Mouse (Mus musculus) adrenal gland, postnatal 36 days (tissue): Measurements from ENCODE around the gene Brip1. TPM values are rescaled to one million over a fixed set of nuclear protein-coding genes. Genes with fewer than 3 reads are reported as not detected.

ENCODE experiments used
- DNase-seq, 2 experiments: peaks; one replicate each; pipeline ENCODE4 v3.0.0; 2021; ENCODE audit warnings: mixed read lengths in 1 of 2
- total RNA-seq, 2 experiments: library from RNA; stranded (reverse); gene quantifications; 2 replicates each; pipeline ENCODE4 v1.2.3; 2021

Gene Brip1
- total RNA-seq, 2 experiments from 2014 or later: 1.3 to 2.0 TPM

DNA sequence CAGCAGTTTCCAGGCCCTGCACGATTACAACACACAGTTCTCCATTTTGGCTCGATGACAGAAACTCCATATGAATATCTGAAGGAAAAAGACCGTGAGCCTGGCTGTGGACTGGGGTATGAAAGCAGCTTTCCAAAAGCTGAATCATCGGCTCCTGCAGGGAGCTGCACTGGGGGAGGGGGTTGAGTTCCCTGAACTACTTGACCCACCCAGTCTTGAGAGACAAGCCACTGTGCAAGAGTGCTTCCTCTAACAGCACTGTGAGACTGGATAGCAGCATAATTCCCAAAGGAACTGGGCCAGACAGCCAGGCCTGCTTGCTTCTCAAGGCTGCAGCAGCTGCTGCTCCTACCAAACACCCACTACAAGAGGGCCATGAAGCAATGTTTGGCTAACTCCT, 178.6 kb downstream of the Brip1 start:
- DNase-seq: peak in 1 of 2 experiments; percentile 21

DNA sequence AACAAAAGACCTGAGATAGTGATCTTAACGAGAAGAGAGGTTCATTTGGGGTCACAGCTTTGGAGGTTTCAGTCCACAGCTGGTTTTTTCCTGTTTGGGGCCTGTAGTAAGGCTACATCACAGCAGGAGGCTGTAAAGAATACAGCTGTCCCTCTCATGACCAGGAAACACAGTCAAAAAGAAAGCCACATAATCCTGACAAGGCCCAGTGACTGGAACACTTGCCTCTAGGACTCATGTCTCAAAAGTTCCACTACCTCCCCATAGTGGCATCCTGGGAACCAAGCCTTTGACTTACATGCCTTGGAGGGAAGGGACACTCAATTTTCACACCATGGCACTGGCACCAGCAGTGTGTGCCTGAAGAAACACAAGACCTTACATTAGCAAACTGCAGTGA, 181.0 kb downstream of the Brip1 start:
- DNase-seq: no peak

DNA sequence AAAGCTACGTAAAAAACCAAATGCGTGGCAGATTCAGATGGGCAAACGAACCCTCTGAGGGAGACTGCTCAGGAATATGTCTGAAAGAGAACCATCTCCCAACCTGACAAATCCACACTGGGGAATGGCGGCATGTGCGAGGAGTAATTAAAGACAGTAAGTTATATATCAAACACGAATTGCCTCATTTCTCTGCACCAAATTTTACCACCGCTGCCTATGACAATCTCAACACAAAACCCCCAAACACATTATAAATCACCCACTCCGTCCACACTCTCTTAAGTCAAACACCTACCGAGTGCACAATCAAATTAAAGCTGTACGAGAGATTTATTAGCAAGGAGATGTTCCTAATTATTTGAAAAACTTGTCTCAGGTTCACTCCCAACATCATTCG, 184.8 kb downstream of the Brip1 start:
- no peak for DNase-seq

DNA sequence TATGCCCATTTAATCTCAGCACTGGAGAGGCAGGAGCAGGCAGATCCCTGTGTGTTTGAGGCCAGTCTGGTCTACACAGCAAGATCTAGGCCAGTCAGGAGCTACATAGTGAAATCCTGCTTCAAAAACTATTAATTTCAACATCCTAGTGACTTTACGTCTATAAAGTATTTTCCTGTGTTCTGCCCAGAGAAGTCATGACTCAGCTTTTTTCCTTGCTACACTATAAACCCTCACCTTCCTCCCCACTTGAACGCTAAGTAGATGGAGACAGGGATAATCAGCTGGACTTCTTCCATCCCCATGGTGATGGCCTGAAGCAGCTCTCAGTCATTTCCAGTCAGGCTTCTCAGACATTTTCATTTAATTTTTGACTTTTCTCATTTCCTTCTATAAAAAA, 187.9 kb downstream of the Brip1 start:
- no peak for DNase-seq

DNA sequence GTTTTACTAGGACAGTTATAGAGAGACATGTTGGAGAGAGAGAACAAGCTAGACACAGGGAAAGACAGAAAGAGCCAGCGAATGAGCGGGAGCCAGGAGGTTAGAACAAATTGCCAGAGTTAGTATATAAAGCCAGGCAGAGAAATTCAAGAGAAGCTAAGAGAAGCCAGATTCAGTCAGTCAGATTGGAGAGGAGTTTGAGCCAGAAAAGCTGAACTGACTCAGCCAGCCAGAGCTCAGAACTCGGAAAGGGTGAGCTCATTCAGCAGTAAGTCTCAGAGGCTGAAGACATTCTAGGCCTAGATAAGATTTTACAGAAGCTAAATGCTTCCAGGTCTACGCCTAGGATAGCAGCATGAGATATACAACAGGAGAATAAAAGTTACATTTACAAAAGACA, 190.5 kb downstream of the Brip1 start:
- DNase-seq: no peak

DNA sequence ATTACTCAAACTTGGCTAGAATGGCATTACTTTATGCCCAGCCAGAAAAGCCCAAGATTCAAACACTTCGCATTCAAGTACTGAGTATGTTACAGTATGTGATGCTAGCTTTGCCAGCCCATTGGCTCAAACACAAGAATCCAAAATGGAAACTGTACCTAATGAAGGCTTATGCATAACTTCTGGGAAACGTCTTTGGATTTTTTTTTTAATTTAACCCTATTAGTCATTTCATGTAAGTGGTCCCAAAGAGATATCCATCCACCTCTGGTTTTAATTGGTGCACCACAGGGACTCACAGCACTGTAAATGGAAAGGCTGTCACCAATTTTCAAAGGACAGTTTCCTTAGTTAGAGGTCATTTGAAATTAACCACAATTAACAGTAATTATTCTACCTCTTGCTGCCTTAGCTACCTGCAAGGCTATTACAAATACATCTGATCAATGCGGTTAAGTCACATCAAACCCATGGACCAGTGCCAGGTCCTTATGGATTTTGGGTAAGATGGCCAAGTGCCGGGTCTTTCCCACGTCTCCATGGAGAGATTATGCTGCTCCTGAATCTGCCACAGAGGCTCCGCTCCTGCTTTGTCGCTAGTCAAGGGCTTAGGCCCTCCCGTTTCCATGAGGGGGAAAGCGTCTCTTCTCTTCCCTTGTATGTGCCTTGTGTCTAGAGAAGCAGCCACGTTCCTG, 192.6 kb downstream of the Brip1 start:
- DNase-seq: no peak

Other genes starting within 250 kb of the Brip1 start
- gene Ints2, start 56.4 kb upstream of the Brip1 start, total RNA-seq: 10 to 100 TPM; 17.8 to 26.7 TPM
- gene Med13, start 156.4 kb upstream of the Brip1 start, total RNA-seq: 10 to 100 TPM; 47.4 to 55.2 TPM